Mouse (Mus musculus): ENCODE measurements at regions not wholly inside any gene's neighbourhood (a gene's known extent, or its start where the extent isn't known, plus 50 kb on each side); places are given as distances from the start of the nearest gene placed in this dataset.
A peak's percentile ranks its signal among the peaks of the same experiment; 100 is the strongest.

DNA sequence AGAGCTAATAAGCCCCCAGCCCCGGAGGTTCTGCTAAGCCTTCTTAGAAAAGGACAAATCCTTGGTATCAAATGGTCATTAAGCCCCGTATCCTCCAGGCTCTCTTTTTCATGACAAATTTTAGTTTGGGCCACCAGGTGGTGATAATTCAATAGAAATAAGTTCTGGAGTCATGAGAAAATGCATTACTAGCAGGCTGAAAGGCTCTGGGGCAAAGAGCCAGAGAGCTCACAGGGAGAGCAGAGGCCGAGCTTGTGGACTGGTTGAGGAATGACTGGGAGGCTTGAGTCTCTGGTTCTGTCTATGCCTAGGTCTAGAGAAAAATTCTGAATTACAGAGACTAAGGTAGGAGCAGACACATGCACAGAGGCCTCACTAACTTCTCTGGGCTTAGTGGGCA, 115.5 kb upstream of the Nlrp1b start:
- TF ChIP-seq POLR2A (IDR thresholded peaks at IDR 0.05; ENCODE audit: borderline replicate concordance, extremely low read depth, insufficient read depth, insufficient read length, poor library complexity, severe bottlenecking), result no peak
- TF ChIP-seq CTCF (IDR thresholded peaks at IDR 0.05; ENCODE audit: borderline replicate concordance, extremely low read depth, insufficient read depth, insufficient read length), result peak; percentile 21; the same call in 1 of the 2 replicates

All from brain, embryonic 14.5 days (tissue).